Mouse (Mus musculus): ENCODE results near the gene Eif4a1.

The Eif4a1 gene

DNA sequence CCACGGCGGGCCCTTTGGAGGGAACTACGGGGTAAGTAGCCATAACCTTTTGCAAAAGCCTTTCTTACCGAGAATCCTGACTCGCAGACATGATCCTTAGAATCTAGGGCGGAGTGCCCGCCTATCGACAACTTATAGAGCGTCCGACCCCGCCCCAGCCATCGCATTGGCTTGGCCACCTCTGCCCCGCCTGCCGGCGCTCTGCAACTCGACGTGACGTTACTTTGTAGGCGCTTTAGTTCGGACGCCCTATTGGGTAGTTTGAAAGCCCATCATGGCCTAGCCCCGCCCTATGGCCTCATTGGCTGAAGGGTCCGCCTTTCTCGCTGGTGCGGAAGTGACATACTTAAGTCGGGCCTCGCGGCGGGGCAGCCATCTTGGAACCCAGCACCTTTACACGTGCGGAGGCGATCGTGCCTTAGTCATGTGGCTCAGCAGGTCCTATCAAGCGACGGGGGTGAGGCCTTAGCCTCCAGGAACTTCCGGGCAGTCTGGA lies at the start of gene Eif4a1:
Gene Eif4a1, minus strand, starts transcription at position 213 of the 496 bp plus-strand sequence.
- in situ Hi-C loops (cut with MboI; ENCODE audit: low pct_unique_long_range_greater_than_20kb in 1 of 2, low sequenced_read_pairs in 2 of 2, unreplicated experiment in 1 of 2) = no loop called here

GRCm38 (mm10) chr11:69720852-69721251 lies 48.6 kb upstream of the Eif4a1 start:
- in situ Hi-C loops (cut with MboI; ENCODE audit: low pct_unique_long_range_greater_than_20kb in 1 of 2, low sequenced_read_pairs in 2 of 2, unreplicated experiment in 1 of 2) = loop anchor here in 1 of 2 experiments (25.0 kb wide), 1 partner anchor 309 kb away; the partner anchor contains the start of gene Kdm6b

DNA sequence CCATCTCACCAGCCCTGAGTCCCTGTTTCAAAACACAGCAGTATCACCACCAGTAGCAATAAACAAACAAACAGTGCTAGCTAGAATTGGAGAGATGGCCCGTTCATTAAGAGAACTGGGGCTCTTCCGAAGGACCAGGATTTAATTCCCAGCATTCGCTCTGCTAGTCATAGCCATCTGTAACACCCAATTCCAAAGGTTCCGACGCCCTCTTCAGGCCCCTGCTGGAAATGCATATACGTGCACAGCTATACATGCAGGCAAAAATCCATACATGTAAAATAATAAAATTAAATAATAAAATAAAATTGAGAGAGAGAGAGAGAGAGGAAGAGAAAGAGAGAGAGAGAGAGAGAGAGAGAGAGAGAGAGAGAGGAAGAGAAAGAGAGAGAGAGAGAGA lies 47.2 kb upstream of the Eif4a1 start:
- in situ Hi-C loops (cut with MboI; ENCODE audit: low pct_unique_long_range_greater_than_20kb in 1 of 2, low sequenced_read_pairs in 2 of 2, unreplicated experiment in 1 of 2) = loop anchor here (5.0 to 25.0 kb wide), 4 partner anchors 37 to 307 kb away; partner anchors contain the start of genes Fxr2 (in 2 of the 2), Senp3 (in 2 of the 2), Dnah2 (in 1 of the 2) and Kdm6b (in 1 of the 2)

DNA sequence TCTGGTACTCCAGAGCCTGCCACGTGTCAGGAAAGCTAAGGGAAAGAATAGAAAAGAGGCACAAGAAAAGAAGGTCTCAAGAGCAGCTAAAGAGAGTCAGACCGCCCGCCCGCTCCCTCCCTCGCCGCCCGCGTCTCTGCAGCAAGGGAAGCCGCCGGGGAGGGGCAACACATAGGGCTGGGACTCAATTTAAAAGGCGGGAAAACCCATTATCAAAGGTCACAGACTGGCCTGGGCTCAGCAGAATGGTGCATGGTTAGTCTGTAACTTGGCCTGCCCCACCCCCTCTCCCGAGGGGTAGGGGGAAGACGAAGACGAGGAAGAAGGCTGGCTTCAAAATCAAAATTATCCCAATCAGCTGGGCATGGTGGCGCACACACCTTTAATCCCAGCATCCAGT lies 46.4 kb upstream of the Eif4a1 start:
- in situ Hi-C loops (cut with MboI; ENCODE audit: low pct_unique_long_range_greater_than_20kb in 1 of 2, low sequenced_read_pairs in 2 of 2, unreplicated experiment in 1 of 2) = loop anchor here (5.0 to 25.0 kb wide), 4 partner anchors 36 to 306 kb away; partner anchors contain the start of genes Fxr2 (in 2 of the 2), Senp3 (in 2 of the 2), Dnah2 (in 1 of the 2) and Kdm6b (in 1 of the 2)

DNA sequence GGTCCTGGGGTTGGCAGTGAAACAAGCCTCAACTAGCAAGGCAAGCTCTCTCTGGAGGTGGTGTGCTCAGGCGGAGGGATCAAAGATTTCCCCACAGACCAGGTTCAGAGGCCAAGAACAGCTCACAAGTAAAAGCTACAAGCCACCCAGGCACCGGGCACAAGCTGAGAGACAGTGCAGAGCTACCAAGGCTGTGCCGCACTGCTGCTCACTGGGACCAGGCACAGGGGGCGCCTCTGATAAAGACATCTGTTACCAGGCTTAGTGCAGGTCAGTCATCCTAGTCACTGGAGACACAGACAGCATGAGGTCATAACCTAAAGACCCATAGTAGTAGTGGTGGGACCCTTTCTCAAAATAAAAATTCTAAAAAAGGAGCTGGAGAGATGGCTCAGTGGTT lies 44.7 kb upstream of the Eif4a1 start:
- in situ Hi-C loops (cut with MboI; ENCODE audit: low pct_unique_long_range_greater_than_20kb in 1 of 2, low sequenced_read_pairs in 2 of 2, unreplicated experiment in 1 of 2) = loop anchor here (5.0 to 25.0 kb wide), 4 partner anchors 35 to 305 kb away; partner anchors contain the start of genes Fxr2 (in 2 of the 2), Senp3 (in 2 of the 2), Dnah2 (in 1 of the 2) and Kdm6b (in 1 of the 2)

GRCm38 (mm10) chr11:69715929-69716328 lies 43.7 kb upstream of the Eif4a1 start:
- in situ Hi-C loops (cut with MboI; ENCODE audit: low pct_unique_long_range_greater_than_20kb in 1 of 2, low sequenced_read_pairs in 2 of 2, unreplicated experiment in 1 of 2) = loop anchor here (5.0 to 25.0 kb wide), 4 partner anchors 34 to 304 kb away; partner anchors contain the start of genes Fxr2 (in 2 of the 2), Senp3 (in 2 of the 2), Dnah2 (in 1 of the 2) and Kdm6b (in 1 of the 2)

DNA sequence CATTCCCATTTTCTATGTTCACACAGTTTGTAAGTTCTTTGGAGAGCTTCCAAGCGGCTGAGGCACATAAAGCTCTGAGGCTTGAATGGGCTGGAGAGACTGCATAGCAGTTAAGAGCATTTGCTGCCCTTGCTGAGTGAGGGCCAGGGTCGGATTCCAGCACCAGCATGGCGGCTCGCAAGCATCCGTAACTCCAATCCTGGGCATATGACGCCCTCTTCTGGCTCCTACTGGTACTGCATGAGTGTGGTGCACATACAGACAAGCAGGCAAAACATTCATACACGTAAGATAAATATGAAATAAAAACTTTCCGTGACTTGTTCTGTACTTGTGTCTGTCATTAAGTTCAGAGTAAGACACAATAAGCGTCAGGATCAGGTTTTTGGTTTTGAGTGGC lies 43.3 kb upstream of the Eif4a1 start:
- in situ Hi-C loops (cut with MboI; ENCODE audit: low pct_unique_long_range_greater_than_20kb in 1 of 2, low sequenced_read_pairs in 2 of 2, unreplicated experiment in 1 of 2) = loop anchor here (5.0 to 25.0 kb wide), 4 partner anchors 33 to 303 kb away; partner anchors contain the start of genes Fxr2 (in 2 of the 2), Senp3 (in 2 of the 2), Dnah2 (in 1 of the 2) and Kdm6b (in 1 of the 2)

DNA sequence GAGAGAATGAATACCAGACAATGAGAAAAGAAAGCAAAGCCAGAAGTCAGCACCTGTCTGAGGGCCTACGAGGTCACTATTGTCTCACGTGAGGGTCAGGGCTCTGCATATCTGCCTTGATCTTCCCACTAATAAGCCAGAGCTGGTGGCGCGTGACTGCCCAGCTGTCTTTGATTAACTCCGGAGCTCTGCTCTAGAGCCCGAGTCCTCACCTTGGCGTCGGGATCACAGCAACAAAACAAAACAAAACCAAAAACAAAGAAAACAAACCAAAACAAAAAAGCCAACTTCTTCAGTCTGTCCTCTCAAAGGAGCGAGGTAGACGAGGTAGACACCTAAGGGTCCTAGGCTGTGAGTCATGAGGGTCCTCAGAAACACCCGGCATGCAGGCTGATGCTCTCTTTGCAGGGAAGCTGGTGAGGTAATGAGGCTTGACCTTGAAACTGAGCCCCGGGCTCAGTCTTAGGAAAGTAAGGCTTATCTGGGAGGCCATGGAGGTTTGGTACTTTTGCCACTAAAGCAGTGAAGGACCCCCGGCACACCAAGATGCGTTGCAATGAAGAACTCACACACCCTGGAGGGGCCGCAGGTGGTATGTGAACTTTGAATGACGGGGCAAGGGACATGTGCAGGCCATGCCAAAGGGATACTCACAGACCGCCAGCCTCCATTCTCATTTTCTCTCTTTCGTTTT lies 42.6 kb upstream of the Eif4a1 start:
- in situ Hi-C loops (cut with MboI; ENCODE audit: low pct_unique_long_range_greater_than_20kb in 1 of 2, low sequenced_read_pairs in 2 of 2, unreplicated experiment in 1 of 2) = loop anchor here (5.0 to 25.0 kb wide), 4 partner anchors 32 to 302 kb away; partner anchors contain the start of genes Fxr2 (in 2 of the 2), Senp3 (in 2 of the 2), Dnah2 (in 1 of the 2) and Kdm6b (in 1 of the 2)

DNA sequence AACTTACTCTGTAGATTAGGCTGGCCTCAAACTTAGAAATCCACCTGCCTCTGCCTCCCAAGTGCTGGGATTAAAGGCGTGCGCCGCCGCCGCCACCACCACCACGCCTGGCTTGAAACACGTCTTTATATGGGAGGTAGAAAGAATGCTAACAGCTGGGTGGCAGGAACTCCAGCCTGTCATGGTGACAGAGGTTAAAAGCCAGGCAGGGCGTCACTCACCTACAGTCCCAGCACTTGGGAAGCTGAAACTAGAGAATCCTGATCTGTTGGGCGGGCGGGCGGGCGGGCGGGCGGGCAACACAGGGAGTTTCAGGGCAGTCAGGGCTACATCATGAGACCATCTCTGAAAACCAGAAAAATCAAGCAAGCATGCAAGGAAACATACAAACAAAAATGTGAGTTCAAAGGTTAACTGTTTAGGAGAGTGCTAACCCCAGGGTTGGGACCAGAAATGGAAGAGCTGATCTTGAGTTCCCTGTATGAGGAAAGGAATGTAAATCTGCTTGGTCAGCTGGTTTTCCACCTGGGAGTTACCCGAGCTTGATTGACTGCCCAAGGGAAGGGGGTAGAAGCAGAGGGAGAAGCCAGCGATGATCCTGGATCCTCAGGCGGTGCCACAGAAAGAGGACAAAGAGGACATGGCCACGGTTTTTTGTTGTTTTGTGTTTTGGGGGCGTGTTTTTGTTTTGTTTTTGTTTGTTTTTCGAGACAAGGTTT lies 40.9 kb upstream of the Eif4a1 start:
- in situ Hi-C loops (cut with MboI; ENCODE audit: low pct_unique_long_range_greater_than_20kb in 1 of 2, low sequenced_read_pairs in 2 of 2, unreplicated experiment in 1 of 2) = loop anchor here (10.0 to 25.0 kb wide), 3 partner anchors 78 to 301 kb away; partner anchors contain the start of genes Fxr2 (in 2 of the 2), Dnah2 (in 1 of the 2) and Kdm6b (in 1 of the 2)

GRCm38 (mm10) chr11:69711082-69711481 lies 38.9 kb upstream of the Eif4a1 start:
- in situ Hi-C loops (cut with MboI; ENCODE audit: low pct_unique_long_range_greater_than_20kb in 1 of 2, low sequenced_read_pairs in 2 of 2, unreplicated experiment in 1 of 2) = loop anchor here (10.0 to 25.0 kb wide), 3 partner anchors 76 to 299 kb away; partner anchors contain the start of genes Fxr2 (in 2 of the 2), Dnah2 (in 1 of the 2) and Kdm6b (in 1 of the 2)

GRCm38 (mm10) chr11:69710470-69710869 lies 38.2 kb upstream of the Eif4a1 start:
- in situ Hi-C loops (cut with MboI; ENCODE audit: low pct_unique_long_range_greater_than_20kb in 1 of 2, low sequenced_read_pairs in 2 of 2, unreplicated experiment in 1 of 2) = loop anchor here (10.0 to 25.0 kb wide), 3 partner anchors 76 to 298 kb away; partner anchors contain the start of genes Fxr2 (in 2 of the 2), Dnah2 (in 1 of the 2) and Kdm6b (in 1 of the 2)

DNA sequence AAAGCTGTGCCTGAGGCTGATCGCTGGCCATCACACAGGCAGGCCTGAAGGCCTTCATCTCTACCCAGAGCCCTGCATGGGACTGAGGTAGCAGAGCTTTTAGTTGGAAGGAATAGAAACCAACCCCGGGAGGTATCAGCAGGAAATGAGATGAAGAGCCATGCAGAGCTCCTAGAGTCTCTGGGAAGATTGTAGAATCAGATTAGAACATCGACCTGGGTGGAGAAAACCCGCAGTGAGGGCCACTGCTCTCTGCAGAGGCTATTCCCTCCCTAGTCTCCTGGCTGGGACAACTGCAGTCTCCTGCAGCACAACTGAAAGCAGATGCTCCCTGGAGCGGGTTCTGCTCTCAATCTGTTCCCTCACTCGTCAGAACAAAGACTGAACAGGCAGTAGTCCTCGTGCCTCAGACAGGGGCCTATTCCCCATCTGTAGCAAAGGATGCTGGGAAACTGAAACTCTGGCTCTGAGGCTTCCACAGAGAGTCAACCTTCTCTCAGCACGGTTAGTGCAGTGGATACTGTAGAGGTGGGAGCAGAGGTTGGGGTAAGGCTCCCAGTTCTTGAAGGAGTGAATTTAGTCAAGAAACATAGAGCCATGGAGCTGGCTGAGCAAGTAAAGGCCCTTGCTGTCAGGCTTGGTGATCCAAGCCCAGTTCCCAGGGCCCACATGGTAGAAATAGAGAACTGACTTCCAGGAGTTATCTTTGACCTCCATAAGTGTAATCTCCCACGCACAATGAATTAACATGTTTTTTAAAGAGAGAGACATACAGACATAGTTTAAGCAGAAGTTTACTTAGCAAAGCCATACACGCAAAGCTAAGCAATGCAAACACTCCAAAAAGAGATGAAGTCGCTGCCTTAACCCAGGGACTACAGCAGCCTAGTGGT lies 37.6 kb upstream of the Eif4a1 start:
- in situ Hi-C loops (cut with MboI; ENCODE audit: low pct_unique_long_range_greater_than_20kb in 1 of 2, low sequenced_read_pairs in 2 of 2, unreplicated experiment in 1 of 2) = loop anchor here (10.0 to 25.0 kb wide), 3 partner anchors 75 to 297 kb away; partner anchors contain the start of genes Fxr2 (in 2 of the 2), Dnah2 (in 1 of the 2) and Kdm6b (in 1 of the 2)

DNA sequence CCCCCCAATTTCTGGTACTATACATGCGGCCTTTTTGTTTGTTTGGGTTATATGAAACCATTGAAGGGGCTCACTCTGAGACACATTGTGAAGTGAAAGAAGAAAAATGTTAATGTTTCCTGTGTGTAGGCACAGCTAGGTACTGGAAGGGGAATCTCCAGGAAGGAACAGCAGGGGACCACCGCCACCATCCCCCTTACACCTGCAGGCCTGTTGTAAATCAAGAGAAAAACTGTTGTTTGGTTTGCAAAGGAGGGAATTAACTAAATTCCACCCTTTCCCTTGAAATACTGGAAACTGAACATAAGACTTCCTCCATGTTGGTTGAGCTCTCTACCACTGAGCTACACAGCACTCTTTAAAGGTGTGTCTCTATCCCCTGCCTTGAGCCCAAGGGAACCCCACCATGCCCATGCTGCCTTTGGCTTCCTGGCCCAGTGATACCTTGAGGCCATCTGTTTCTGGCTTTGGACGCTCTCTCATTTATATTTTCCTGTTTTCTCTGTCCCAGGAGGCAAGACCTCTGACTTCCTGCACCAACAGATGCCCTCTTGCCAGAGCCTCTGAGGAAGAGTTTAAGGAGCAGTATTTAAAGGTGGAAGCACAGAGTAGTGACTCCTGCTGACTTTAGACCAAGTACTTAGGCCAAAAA lies 36.5 kb upstream of the Eif4a1 start:
- in situ Hi-C loops (cut with MboI; ENCODE audit: low pct_unique_long_range_greater_than_20kb in 1 of 2, low sequenced_read_pairs in 2 of 2, unreplicated experiment in 1 of 2) = loop anchor here in 1 of 2 experiments (25.0 kb wide), 1 partner anchor 296 kb away; the partner anchor contains the start of gene Kdm6b

GRCm38 (mm10) chr11:69707873-69708381 lies 35.7 kb upstream of the Eif4a1 start:
- in situ Hi-C loops (cut with MboI; ENCODE audit: low pct_unique_long_range_greater_than_20kb in 1 of 2, low sequenced_read_pairs in 2 of 2, unreplicated experiment in 1 of 2) = loop anchor here in 1 of 2 experiments (25.0 kb wide), 1 partner anchor 296 kb away; the partner anchor contains the start of gene Kdm6b

GRCm38 (mm10) chr11:69707480-69707847 lies 35.2 kb upstream of the Eif4a1 start:
- in situ Hi-C loops (cut with MboI; ENCODE audit: low pct_unique_long_range_greater_than_20kb in 1 of 2, low sequenced_read_pairs in 2 of 2, unreplicated experiment in 1 of 2) = loop anchor here in 1 of 2 experiments (25.0 kb wide), 1 partner anchor 295 kb away; the partner anchor contains the start of gene Kdm6b

GRCm38 (mm10) chr11:69706775-69707479 lies 34.7 kb upstream of the Eif4a1 start:
- in situ Hi-C loops (cut with MboI; ENCODE audit: low pct_unique_long_range_greater_than_20kb in 1 of 2, low sequenced_read_pairs in 2 of 2, unreplicated experiment in 1 of 2) = loop anchor here in 1 of 2 experiments (25.0 kb wide), 1 partner anchor 295 kb away; the partner anchor contains the start of gene Kdm6b

Measured in mouse embryonic stem cell (cell line).